Mouse (Mus musculus) gastrocnemius, adult 18-20 months (tissue): ENCODE measurements around the gene Arxes1. TPM values are rescaled to one million over a fixed set of nuclear protein-coding genes. Genes with fewer than 3 reads are reported as not detected.
A peak's percentile ranks its signal among the peaks of the same experiment; 100 is the strongest.
"Not testable (repeated sequence)": the region's sequence is repeated elsewhere in the genome, so short reads cannot be mapped to it uniquely, and the experiment has no call there.

Source experiments
- DNase-seq: peaks from one replicate; pipeline ENCODE4 v3.0.0; 2021; ENCODE audit warnings: low spot score
- long read RNA-seq, 2 experiments: library from polyadenylated mRNA; stranded (forward); transcript quantifications; one replicate each; pipeline ENCODE4 v2.0.0; 2021
- total RNA-seq, 2 experiments: library from RNA; stranded (reverse); gene quantifications; 2 replicates each; pipeline ENCODE4 v1.2.3; 2021

The Arxes1 gene
- total RNA-seq, result not detected
- long read RNA-seq, experiment 1, result 0 reads
- long read RNA-seq, experiment 2, result 0 reads

DNA sequence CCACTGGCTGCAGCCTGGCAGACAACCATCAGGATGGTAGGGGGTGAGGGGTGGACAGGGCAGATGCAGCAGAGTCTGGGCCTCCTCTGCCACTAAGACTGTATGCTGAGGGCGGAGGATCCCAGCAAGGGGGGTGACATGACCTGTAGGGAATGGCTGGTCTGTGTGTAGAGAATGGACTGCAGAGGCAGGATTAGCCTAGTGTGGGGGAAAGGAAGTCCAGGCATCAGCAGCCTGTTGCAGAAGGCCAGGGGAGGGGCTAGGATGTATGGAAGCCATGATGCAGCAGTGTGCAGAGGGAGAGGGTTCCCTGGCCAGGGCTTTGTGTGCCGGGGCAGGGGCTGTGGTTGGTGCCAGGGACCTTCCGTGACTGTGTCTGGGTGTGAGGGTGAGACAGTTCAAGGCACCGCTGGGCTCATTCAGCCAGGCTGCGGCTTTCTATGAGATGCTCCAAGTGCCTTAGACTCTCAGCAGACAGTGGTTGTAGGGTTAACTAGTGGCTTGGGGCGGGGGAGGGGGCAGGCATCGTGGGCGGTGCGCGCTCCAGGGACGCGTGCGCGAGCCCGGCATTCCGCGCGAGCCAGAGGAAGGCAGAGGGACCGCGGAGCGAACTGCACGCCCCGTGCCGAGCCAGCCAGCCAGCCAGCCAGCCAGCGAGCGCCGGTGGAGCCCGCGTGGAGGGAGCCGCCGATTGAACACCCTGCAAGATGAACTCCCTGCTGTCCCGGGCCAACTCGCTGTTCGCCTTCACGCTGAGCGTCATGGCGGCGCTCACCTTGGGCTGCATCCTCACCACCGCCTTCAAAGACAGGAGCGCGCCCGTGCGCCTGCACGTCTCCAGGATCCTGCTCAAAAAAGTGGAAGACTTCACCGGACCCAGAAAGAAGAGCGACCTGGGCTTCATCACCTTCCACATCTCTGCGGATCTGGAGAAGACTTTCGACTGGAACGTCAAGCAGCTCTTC, at the start of gene Arxes1:
Gene Arxes1 (plus strand): TSS at position 569 of the 965 bp plus-strand sequence.
- DNase-seq, result not testable (repeated sequence)

GRCm38 (mm10) chrX:135984539-135985260, 48.5 kb upstream of the Arxes1 start:
- no peak for DNase-seq

GRCm38 (mm10) chrX:135986267-135986666, 46.9 kb upstream of the Arxes1 start:
- DNase-seq, result no peak

GRCm38 (mm10) chrX:135990661-135991060, 42.5 kb upstream of the Arxes1 start:
- no peak for DNase-seq

DNA sequence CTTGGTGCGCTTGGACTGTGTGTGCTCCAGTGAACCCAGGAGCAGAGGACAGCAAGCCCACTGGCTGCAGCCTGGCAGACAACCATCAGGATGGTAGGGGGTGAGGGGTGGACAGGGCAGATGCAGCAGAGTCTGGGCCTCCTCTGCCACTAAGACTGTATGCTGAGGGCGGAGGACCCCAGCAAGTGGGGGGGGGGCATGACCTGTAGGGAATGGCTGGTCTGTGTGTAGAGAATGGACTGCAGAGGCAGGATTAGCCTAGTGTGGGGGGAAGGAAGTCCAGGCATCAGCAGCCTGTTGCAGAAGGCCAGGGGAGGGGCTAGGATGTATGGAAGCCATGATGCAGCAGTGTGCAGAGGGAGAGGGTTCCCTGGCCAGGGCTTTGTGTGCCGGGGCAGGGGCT, 40.0 kb upstream of the Arxes1 start:
- not testable (repeated sequence) for DNase-seq

GRCm38 (mm10) chrX:135993664-135994119, 39.5 kb upstream of the Arxes1 start, which contains the start of gene Arxes2:
Gene Arxes2, plus strand, starts transcription at chrX:135993824.
- not testable (repeated sequence) for DNase-seq

GRCm38 (mm10) chrX:136007199-136007843, 25.8 kb upstream of the Arxes1 start:
- DNase-seq, result no peak

DNA sequence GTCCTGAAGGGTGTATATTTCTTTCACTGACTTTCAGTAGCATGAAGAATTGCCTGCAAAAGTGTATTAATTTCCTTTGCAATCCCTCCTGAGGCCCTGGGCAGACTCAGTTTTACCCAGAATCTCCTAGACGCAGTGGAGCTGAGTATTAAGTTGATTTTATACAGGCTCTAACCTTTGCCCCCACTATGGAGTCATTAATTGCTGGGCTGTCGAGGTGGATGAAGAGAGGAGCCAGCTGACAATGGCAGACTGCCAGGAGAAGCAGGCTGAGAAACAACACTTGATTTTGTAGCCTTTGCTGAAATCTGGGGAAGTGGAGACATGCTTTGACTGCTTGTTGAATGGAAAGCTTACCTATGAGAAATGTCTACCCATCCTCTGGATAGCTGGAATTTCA, 18.8 kb upstream of the Arxes1 start:
- no peak for DNase-seq

DNA sequence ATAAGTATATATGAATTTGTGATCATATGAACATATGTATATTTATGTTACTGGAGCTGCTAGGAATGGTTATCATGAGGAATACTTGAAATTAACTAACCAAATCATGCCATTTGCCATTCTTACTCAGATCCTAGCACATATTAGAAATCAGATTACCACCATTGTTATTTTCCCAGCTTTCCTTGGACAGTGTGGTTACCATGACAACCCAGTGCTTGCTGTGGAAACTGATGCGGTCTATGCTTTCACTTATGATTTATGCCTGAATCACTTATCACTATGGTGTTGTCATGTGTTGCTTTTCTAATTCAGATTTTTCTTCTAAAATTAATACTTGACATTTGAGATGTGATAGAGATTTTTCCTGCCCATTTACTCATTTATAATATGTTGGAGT, 2.8 kb upstream of the Arxes1 start:
- no peak for DNase-seq

DNA sequence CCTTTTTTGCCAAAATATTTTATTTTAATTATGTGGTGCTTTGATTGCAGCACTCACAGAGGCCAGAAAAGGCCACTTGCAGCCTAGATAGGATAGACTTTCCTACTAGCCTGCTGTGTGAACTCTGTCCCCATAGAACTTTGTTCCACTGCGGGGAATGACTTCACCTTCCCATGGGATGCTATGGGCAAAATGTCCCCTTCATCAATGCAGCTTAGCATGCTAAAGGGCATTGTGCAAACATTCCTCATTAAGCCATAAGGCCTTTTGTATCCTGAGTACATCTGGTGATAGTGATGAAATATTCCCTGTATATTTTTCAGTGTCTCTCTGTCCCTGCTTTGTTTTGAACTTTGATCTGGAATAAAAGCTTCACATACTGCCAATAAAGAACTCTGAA, 10.6 kb downstream of the Arxes1 start:
- DNase-seq, result no peak

DNA sequence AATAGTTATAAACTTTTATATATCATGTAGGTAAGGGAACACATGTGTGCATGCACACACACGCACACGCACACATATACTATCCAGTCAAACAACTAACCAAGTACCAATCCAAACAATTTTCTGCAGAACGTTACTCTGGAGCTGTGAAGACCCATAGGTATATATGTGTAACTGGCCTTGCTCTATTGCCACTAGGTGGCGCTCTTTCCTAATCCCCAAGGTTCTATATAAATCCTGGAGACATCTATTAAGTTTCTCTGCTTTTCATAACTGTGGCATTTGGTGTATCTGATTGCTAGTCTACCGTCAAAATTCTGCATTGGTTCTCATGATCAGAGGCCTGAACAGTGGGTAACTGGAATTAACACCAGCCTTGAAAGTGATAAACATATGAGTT, 14.4 kb downstream of the Arxes1 start:
- DNase-seq, result peak; percentile 16

DNA sequence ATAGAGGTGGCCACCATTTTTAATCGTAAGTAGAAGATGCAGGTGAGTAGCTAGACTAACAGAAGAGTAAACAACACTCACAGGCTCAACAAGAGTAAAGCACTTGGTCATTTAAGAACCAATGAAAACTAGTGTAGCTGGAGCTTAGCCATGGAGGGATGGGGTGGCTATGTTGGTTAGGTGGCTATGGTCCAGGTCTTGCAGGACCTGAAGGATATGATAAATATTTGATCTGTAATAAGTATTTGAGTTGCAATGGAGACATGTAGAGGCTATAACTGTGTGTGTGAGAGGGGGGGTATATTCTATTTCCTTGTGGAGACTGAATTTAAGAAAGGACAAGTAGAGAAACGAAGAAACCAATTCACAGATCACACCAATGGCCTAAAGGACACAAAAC, 18.1 kb downstream of the Arxes1 start:
- DNase-seq, result no peak

DNA sequence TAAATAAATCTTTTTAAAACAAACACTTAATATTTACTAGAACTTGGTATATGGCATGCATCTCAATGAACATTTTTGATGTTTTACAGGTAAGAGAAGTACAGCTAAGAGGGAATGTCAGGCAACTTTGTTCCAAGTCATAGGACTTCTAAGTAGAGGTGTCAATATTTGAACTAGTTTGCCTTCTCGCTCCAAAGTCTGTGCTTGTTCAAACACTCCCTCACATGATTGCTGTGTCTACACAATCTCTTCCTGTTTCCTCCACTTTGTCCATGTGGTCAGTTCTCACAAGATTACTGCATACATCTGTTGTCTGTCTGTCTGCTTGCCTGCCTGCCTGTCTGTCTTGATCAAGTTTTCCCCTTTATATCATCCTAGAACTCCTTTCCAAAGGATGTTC, 27.5 kb downstream of the Arxes1 start:
- no peak for DNase-seq

GRCm38 (mm10) chrX:136067201-136067991, 34.2 kb downstream of the Arxes1 start:
- not testable (repeated sequence) for DNase-seq

DNA sequence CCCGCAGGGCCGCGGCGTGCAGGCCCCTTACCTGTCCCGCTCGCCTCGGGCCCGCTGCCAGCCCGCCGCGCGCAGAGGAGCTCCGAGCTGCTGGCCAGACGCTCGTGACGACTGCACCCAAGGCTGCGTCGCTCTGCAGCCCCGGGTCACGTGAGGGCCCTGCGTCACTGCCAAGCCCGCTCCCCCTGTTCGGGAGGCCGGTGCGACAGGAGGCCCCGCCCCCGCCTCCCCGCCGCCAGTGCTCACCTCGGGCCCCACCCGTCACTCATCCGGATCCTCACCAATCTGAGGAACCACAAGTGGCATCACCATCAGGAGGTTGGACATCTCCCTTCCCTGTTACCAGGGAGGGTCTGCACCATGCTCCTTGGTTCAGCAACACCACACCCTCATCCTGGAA, 34.9 kb downstream of the Arxes1 start, which contains the start of gene Bex2:
Gene Bex2 (minus strand): TSS at position 217 of the 400 bp plus-strand sequence.
- DNase-seq, result not testable (repeated sequence)

Other genes starting within 250 kb of the Arxes1 start
- gene Bhlhb9, start 235.8 kb upstream of the Arxes1 start, total RNA-seq, result 1 to 10 TPM; 1.4 to 2.8 TPM
- gene Gprasp2, start 194.3 kb upstream of the Arxes1 start, total RNA-seq, result 1 to 10 TPM; 1.0 to 1.1 TPM
- gene Arxes2, start 39.5 kb upstream of the Arxes1 start, total RNA-seq, result 1 to 10 TPM in 1 of 2 experiments, under 1 TPM in 1; 0.25 to 1.0 TPM
- gene Bex2, start 34.9 kb downstream of the Arxes1 start, total RNA-seq, result not detected
- gene Nxf3, start 51.9 kb downstream of the Arxes1 start, total RNA-seq, result not detected
- not detected for gene Bex4, start 105.6 kb downstream of the Arxes1 start, total RNA-seq
- 10 to 100 TPM in 1 of 2 experiments, 1 to 10 TPM in 1; 3.7 to 10.3 TPM for gene Tceal8, start 139.0 kb downstream of the Arxes1 start, total RNA-seq
- gene Tceal5, start 170.5 kb downstream of the Arxes1 start, total RNA-seq, result 10 to 100 TPM; 24.1 to 39.5 TPM
- 10 to 100 TPM; 24.1 to 40.7 TPM for gene Tceal7, start 181.4 kb downstream of the Arxes1 start, total RNA-seq
- 10 to 100 TPM in 1 of 2 experiments, 1 to 10 TPM in 1; 8.6 to 43.9 TPM for gene Bex1, start 182.1 kb downstream of the Arxes1 start, total RNA-seq
- gene Tceal9, start 211.7 kb downstream of the Arxes1 start, total RNA-seq, result 10 to 100 TPM; 23.4 to 29.8 TPM
- gene Bex3, start 236.9 kb downstream of the Arxes1 start, total RNA-seq, result 1 to 10 TPM; 2.1 to 2.6 TPM